Mouse (Mus musculus) brain, adult 10 weeks (tissue): ENCODE data around the gene Tmem19. TPM values are rescaled to one million over a fixed set of nuclear protein-coding genes. Genes with fewer than 3 reads are reported as not detected.

ENCODE experiments used
- polyA plus RNA-seq: library from polyadenylated mRNA; stranded (reverse); fragments of 350-450 nt; fragmentation: Illumina TruSeq; extraction: RNeasy Lipid Tissue Mini Kit (QIAGEN cat#74804); gene quantifications from one replicate; pipeline ENCODE4 v1.2.3, GENCODE M21; 2015; ENCODE audit warnings: low read depth, low replicate concordance

Tmem19 gene
- 27.0 TPM for polyA plus RNA-seq

DNA sequence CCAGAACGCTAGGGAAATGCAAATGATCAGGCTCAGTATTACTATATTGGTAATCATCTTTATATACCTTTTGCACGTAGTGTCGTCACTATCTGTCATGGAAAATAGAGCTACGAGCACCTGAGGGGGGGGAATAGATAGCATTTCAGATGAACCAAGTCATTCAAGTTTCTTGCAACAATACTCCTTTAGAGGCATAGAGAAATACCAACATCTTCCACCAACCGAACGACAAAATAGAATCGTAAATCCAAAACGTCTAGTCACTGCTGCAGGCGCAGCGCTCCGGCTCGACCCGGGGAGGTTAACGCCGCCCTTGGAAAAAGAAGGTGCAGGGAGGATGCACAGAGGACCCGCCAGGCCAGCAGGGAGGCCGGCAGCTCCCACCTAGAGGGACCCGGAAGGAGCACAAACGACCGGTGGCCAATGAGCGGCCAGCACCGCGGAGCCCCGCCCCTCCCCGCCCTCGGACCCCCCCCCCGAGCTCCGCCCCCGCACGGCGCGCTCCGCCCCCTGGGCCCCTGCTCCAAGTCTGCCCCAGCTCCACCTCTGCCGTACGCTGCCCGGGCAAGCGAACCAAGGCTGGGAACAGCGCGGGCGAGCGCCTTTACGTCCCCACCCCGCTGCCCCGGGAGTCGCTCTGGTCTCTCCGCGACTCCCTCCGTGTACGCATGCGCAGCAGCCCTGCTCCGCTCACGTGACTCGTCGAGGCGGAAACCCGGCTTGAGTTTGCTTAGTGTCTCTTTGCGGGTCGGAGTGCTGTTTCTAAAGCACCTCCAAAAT, at the start of gene Tmem19:
TSS of gene Tmem19 (minus strand) at position 662 of the 783 bp plus-strand sequence.

DNA sequence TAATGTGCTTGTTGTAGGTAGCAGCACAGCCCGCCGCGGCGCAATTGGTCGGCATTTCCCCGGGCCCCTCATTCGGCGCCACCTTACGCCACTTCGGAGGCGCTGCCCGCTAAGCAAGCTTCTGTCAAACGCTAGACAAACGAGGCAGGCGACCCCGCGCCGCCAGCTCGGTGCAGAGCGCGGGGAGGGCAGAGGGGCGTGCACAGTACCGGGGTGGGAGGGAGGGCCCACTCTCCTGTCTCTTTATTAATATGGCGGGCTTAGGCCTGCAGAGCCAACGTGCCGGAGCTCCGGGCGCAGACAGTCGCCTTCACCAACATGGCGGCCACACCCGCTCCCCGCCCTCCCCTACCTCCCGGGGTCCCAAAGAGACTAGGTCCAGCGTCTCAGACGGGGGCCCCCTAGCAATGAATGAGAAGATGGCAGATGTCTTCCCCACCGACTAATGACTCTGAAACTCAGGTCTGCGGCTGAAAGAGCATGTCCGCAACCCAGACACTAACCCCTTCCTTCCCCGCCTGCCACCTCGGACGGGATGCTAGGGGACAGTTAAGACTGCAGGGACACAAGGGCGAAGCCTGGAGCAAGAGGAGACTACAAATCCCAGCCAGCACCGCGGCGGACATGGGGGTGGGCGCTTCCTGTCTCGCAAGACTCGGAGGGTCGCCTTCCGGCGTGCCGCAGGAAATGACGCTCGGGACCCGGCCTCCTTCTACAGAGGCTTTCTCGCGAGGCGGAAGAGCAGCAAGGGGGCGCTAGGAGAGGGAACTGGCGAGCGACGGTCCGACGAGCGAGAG, 22.1 kb upstream of the Tmem19 start, which contains the start of the genes Thap2 and Zfc3h1:
TSS of gene Thap2 (minus strand) at position 223 of the 797 bp plus-strand sequence.
TSS of gene Zfc3h1 (plus strand) at position 739 of the 797 bp plus-strand sequence.

DNA sequence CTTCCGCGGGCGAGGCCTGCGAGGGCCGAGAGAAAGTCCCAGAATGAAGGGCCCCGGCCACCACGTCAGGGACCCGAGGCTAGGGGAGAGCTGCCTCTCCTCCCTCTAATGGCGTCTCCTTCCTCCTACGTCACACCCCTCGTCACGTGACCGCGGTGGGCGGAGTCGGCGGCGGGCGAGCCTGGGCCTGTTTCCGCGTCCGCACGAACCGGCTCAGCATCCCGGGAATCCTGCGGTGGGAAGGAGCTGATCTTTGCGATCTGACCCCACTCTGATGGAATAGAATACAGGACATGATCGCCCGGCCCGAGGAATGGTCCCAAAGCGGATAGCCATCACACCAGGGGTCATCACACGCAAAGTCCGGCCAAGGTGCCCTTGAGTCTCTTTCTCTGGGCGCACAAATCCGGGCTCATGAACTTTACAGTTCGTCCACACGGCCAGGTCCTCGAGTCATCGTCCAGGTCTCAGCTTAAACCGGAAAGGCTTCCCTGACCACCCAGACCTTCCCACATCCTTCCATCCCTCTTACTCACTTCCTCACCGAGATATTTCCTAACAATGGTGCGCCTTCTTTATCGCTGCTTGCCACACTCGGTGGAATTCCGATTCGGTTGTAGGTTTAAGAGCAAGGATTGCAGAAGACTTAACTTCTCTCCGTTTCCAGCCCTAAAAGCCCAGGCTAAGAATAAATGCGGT, 46.7 kb downstream of the Tmem19 start, which contains the start of gene Rab21:
TSS of gene Rab21 (minus strand) at position 122 of the 699 bp plus-strand sequence.

Other genes starting within 250 kb of the Tmem19 start
- gene Tph2, start 177.5 kb downstream of the Tmem19 start, polyA plus RNA-seq = 14.2 TPM
- gene Tbc1d15, start 111.0 kb downstream of the Tmem19 start, polyA plus RNA-seq = 44.7 TPM
- 48.3 TPM for gene Rab21, start 46.9 kb downstream of the Tmem19 start, polyA plus RNA-seq
- gene Thap2, start 21.9 kb upstream of the Tmem19 start, polyA plus RNA-seq = 11.5 TPM
- 45.9 TPM for gene Zfc3h1, start 22.5 kb upstream of the Tmem19 start, polyA plus RNA-seq
- not detected for gene A930009A15Rik, start 207.5 kb upstream of the Tmem19 start, polyA plus RNA-seq
- 2.8 TPM for gene Lgr5, start 225.3 kb upstream of the Tmem19 start, polyA plus RNA-seq